ENCODE assay signal across 12 mouse cellular contexts in genomic region chr3:16888132-16888531, GRCm38 (mm10).
"Had no signal": no experiment of that assay in that cellular context is flagged by ENCODE, and none has a peak within 500 bp of the region (broad histone marks: within the 10 kb centered on the region; RNA-seq: fewer than 3 reads in every experiment).

No protein-coding gene starts in this region.

- DNase-seq: lung, adult 18-20 months; lung, embryonic 14.5 days; lung, postnatal 10 days; lung, postnatal 4 days; retina, postnatal 1 day; right cerebral cortex, adult 18-20 months; right cerebral cortex, postnatal 25 days; right cerebral cortex, postnatal 4 days; spleen, adult 18-20 months; thymus, adult 18-20 months; thymus, postnatal 14 days; thymus, postnatal 36 days had no signal
